Mouse (Mus musculus): ENCODE measurements around the gene Slc1a3. TPM values are rescaled to one million over a fixed set of nuclear protein-coding genes. Genes with fewer than 3 reads are reported as not detected.
"Not testable (repeated sequence)": the region's sequence is repeated elsewhere in the genome, so short reads cannot be mapped to it uniquely, and the experiment has no call there.

Gene Slc1a3
- polyA plus RNA-seq, 1 experiment from 2014 or later: 2.4 TPM

GRCm38 (mm10) chr15:8721746-8722145 is 11.2 kb upstream of the Slc1a3 start:
- no peak for ATAC-seq
- no peak overlapping the region for H3K9ac ChIP-seq
- no peaks in the 10 kb centered on the region for H3K27me3 ChIP-seq (replicated peaks)
- H3K27ac ChIP-seq: no peak overlapping the region
- WGBS (ENCODE audit: insufficient replicate concordance): 71% methylated on average over 3 of the region's 3 CpGs
- no peak overlapping the region for H3K4me3 ChIP-seq
- no peak overlapping the region for H3K4me2 ChIP-seq
- H3K4me1 ChIP-seq: no peaks in the 10 kb centered on the region
- no peaks in the 10 kb centered on the region for H3K36me3 ChIP-seq
- no peaks in the 10 kb centered on the region for H3K9me3 ChIP-seq (replicated peaks)

- H3K36me3 ChIP-seq: no peaks in the 10 kb centered on the region
- no peak overlapping the region for H3K27ac ChIP-seq
- no peak overlapping the region for H3K9ac ChIP-seq
- 66% methylated on average over 3 of the region's 3 CpGs for WGBS (ENCODE audit: insufficient replicate concordance)
- no peaks in the 10 kb centered on the region for H3K9me3 ChIP-seq (replicated peaks)
- no peak overlapping the region for H3K4me3 ChIP-seq
- ATAC-seq: no peak
- H3K27me3 ChIP-seq (replicated peaks): no peaks in the 10 kb centered on the region
- no peak overlapping the region for H3K4me2 ChIP-seq
- peaks cover 5% of the 10 kb centered on the region for H3K4me1 ChIP-seq
These were observed 10.4 kb upstream of the Slc1a3 start for GRCm38 (mm10) chr15:8721005-8721404.

GRCm38 (mm10) chr15:8718496-8718895 is 7.9 kb upstream of the Slc1a3 start:
- ATAC-seq: no peak
- H3K4me2 ChIP-seq: no peak overlapping the region
- no peak overlapping the region for H3K4me3 ChIP-seq
- H3K27ac ChIP-seq: no peak overlapping the region
- H3K27me3 ChIP-seq (replicated peaks): no peaks in the 10 kb centered on the region
- H3K4me1 ChIP-seq: peaks cover 8% of the 10 kb centered on the region
- no peaks in the 10 kb centered on the region for H3K9me3 ChIP-seq (replicated peaks)
- H3K9ac ChIP-seq: no peak overlapping the region
- no peaks in the 10 kb centered on the region for H3K36me3 ChIP-seq
- 62% methylated on average over 3 of the region's 3 CpGs for WGBS (ENCODE audit: insufficient replicate concordance)

- Histone ChIP-seq H3K27me3 (replicated peaks) (peaks cover 4% of the 10 kb centered on the region), H3K4me2 (no peak overlapping the region), H3K27ac (no peak overlapping the region), H3K4me1 (peaks cover 9% of the 10 kb centered on the region), H3K9ac (no peak overlapping the region), H3K9me3 (replicated peaks) (no peaks in the 10 kb centered on the region), H3K4me3 (no peak overlapping the region), H3K36me3 (no peaks in the 10 kb centered on the region)
- no peak for ATAC-seq
- 50% methylated on average over 6 of the region's 6 CpGs for WGBS (ENCODE audit: insufficient replicate concordance)
These were observed 6.5 kb upstream of the Slc1a3 start for GRCm38 (mm10) chr15:8717021-8717571.

GRCm38 (mm10) chr15:8716330-8716964 is 5.9 kb upstream of the Slc1a3 start:
- 25% methylated on average over 12 of the region's 12 CpGs for WGBS (ENCODE audit: insufficient replicate concordance)
- H3K9ac ChIP-seq: no peak overlapping the region
- peak overlapping the region; percentile 8; the same call in 1 of the 2 replicates for H3K4me3 ChIP-seq

GRCm38 (mm10) chr15:8715666-8716065 is 5.1 kb upstream of the Slc1a3 start:
- no peak overlapping the region for H3K27ac ChIP-seq
- peaks cover 8% of the 10 kb centered on the region for H3K27me3 ChIP-seq (replicated peaks)
- H3K4me2 ChIP-seq: peak overlapping the region; percentile 47
- peaks cover 22% of the 10 kb centered on the region for H3K4me1 ChIP-seq
- H3K9me3 ChIP-seq (replicated peaks): no peaks in the 10 kb centered on the region
- no peak overlapping the region for H3K4me3 ChIP-seq
- H3K36me3 ChIP-seq: no peaks in the 10 kb centered on the region
- no peak for ATAC-seq
- no peak overlapping the region for H3K9ac ChIP-seq

More at GRCm38 (mm10) chr15:8716330-8716964, 5.9 kb upstream of the Slc1a3 start:
- H3K36me3 ChIP-seq: no peaks in the 10 kb centered on the region
- no peaks in the 10 kb centered on the region for H3K9me3 ChIP-seq (replicated peaks)
- no peak overlapping the region for H3K27ac ChIP-seq
- peak overlapping the region; percentile 47 for H3K4me2 ChIP-seq
- peaks cover 8% of the 10 kb centered on the region for H3K27me3 ChIP-seq (replicated peaks)
- peaks cover 15% of the 10 kb centered on the region for H3K4me1 ChIP-seq
- no peak for ATAC-seq

- no peak overlapping the region for H3K9ac ChIP-seq
- no peak for ATAC-seq
- 62% methylated on average over 2 of the region's 2 CpGs for WGBS (ENCODE audit: insufficient replicate concordance)
These were observed 1.9 kb upstream of the Slc1a3 start for GRCm38 (mm10) chr15:8712433-8712984.

GRCm38 (mm10) chr15:8711630-8712310 is 1.2 kb upstream of the Slc1a3 start:
- H3K9me3 ChIP-seq (replicated peaks): no peaks in the 10 kb centered on the region
- 40% methylated on average over 9 of the region's 9 CpGs for WGBS (ENCODE audit: insufficient replicate concordance)
- no peak for ATAC-seq
- H3K27ac ChIP-seq: no peak overlapping the region
- no peaks in the 10 kb centered on the region for H3K36me3 ChIP-seq
- no peak overlapping the region for H3K4me3 ChIP-seq
- no peak overlapping the region for H3K9ac ChIP-seq
- H3K4me2 ChIP-seq: no peak overlapping the region
- H3K4me1 ChIP-seq: peaks cover 45% of the 10 kb centered on the region
- H3K27me3 ChIP-seq (replicated peaks): peaks cover 17% of the 10 kb centered on the region

More at GRCm38 (mm10) chr15:8712433-8712984, 1.9 kb upstream of the Slc1a3 start:
- H3K4me1 ChIP-seq: peaks cover 45% of the 10 kb centered on the region
- no peaks in the 10 kb centered on the region for H3K9me3 ChIP-seq (replicated peaks)
- H3K4me3 ChIP-seq: no peak overlapping the region
- no peaks in the 10 kb centered on the region for H3K36me3 ChIP-seq
- H3K4me2 ChIP-seq: no peak overlapping the region
- H3K27ac ChIP-seq: no peak overlapping the region
- H3K27me3 ChIP-seq (replicated peaks): peaks cover 17% of the 10 kb centered on the region

- no peak for ATAC-seq
- Histone ChIP-seq H3K4me3 (peak overlapping the region; percentile 65), H3K27me3 (replicated peaks) (peaks cover 17% of the 10 kb centered on the region), H3K9me3 (replicated peaks) (no peaks in the 10 kb centered on the region), H3K4me1 (peaks cover 38% of the 10 kb centered on the region), H3K27ac (no peak overlapping the region), H3K36me3 (no peaks in the 10 kb centered on the region), H3K9ac (no peak overlapping the region), H3K4me2 (peak overlapping the region; percentile 91)
- WGBS (ENCODE audit: insufficient replicate concordance): 6% methylated on average over 11 of the region's 11 CpGs
These were observed 986 bp downstream of the Slc1a3 start for GRCm38 (mm10) chr15:8709578-8709977.

- H3K4me1 ChIP-seq: peaks cover 32% of the 10 kb centered on the region
- no peak overlapping the region for H3K27ac ChIP-seq
- H3K27me3 ChIP-seq (replicated peaks): peaks cover 10% of the 10 kb centered on the region
- no peaks in the 10 kb centered on the region for H3K36me3 ChIP-seq
- no peak for ATAC-seq
- H3K9ac ChIP-seq: no peak overlapping the region
- H3K4me2 ChIP-seq: no peak overlapping the region
- 78% methylated on average over 5 of the region's 5 CpGs for WGBS (ENCODE audit: insufficient replicate concordance)
- no peaks in the 10 kb centered on the region for H3K9me3 ChIP-seq (replicated peaks)
- no peak overlapping the region for H3K4me3 ChIP-seq
These were observed 4.0 kb downstream of the Slc1a3 start for GRCm38 (mm10) chr15:8706613-8707012.

GRCm38 (mm10) chr15:8706178-8706577 is 4.4 kb downstream of the Slc1a3 start:
- Histone ChIP-seq H3K4me1 (peaks cover 27% of the 10 kb centered on the region), H3K4me2 (no peak overlapping the region), H3K9ac (no peak overlapping the region), H3K27me3 (replicated peaks) (peaks cover 10% of the 10 kb centered on the region), H3K27ac (no peak overlapping the region), H3K9me3 (replicated peaks) (no peaks in the 10 kb centered on the region), H3K36me3 (no peaks in the 10 kb centered on the region), H3K4me3 (no peak overlapping the region)
- ATAC-seq: no peak
- 73% methylated on average over 4 of the region's 4 CpGs for WGBS (ENCODE audit: insufficient replicate concordance)

- whole genome bisulfite sequencing (ENCODE audit: insufficient replicate concordance): 81% methylated on average over 1 of the region's 1 CpGs
- H3K27ac ChIP-seq, ATAC-seq: not testable (repeated sequence)
These were observed 5.0 kb downstream of the Slc1a3 start for GRCm38 (mm10) chr15:8705560-8705959.

More at GRCm38 (mm10) chr15:8705560-8705959, 5.0 kb downstream of the Slc1a3 start:
- H3K9me3 ChIP-seq (replicated peaks); H3K4me3 ChIP-seq; H3K27me3 ChIP-seq (replicated peaks); H3K36me3 ChIP-seq; H3K9ac ChIP-seq; H3K4me2 ChIP-seq: not testable (repeated sequence)
- H3K4me1 ChIP-seq: peaks cover 22% of the 10 kb centered on the region
